Mouse (Mus musculus) lung, postnatal 0 days (tissue): ENCODE results near the gene Jazf1.

Experiments used
- CTCF ChIP-seq: IDR thresholded peaks from 2 replicates; pipeline ENCODE4 v1.5.1; 2016; ENCODE audit warnings: antibody characterized with exemption, mild to moderate bottlenecking
- EP300 ChIP-seq: IDR thresholded peaks from 2 replicates; pipeline ENCODE4 v1.6.1; 2016; ENCODE audit warnings: antibody characterized with exemption, mild to moderate bottlenecking, control low read depth

GRCm38 (mm10) chr6:53067989-53068874 lies at the start of gene Jazf1:
- TF ChIP-seq EP300: no peak
- TF ChIP-seq CTCF: no peak
